Mouse (Mus musculus) CD4-positive naive resting alpha-beta T cell, adult 76 days (primary cell): Measurements from ENCODE around the gene Elovl5. TPM values are rescaled to one million over a fixed set of nuclear protein-coding genes. Genes with fewer than 3 reads are reported as not detected.

Experiments
- total RNA-seq: library from RNA; stranded (reverse); gene quantifications from one replicate; pipeline ENCODE4 v1.2.4, GENCODE M21; 2023

Elovl5 gene
- total RNA-seq = 132 TPM

DNA sequence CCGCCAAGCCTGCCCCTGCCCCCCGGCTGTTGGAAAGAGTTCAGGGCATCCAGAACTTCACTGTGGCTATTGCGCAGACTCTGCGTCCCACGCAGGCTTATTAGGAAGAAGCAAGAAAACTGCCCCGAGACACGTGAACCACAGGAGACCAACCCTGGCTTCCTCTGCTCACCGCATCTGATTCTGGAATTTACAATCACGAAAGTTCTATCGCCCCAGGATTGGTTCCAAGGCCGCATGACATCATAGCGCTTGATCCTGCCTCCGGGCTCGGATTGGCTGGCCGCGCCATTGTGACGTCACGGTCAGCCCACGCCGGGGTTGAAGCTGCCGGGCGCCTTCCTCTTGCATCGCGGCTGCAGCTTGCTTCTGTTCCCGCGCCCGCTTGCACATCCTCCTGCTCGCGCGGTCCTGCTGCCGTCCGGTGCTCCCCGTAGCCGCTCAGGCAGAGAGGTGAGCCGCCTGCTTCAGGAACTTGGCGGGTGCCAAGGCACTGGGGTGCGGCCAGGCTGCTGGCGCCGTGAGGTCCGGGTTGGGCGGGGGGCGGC, at the start of gene Elovl5:
Gene Elovl5, plus strand, starts transcription at position 291 of the 548 bp plus-strand sequence.

Other genes with a start within 250 kb of the Elovl5 start
- gene Gclc, start 162.8 kb upstream of the Elovl5 start, total RNA-seq = 39.7 TPM
- not detected for gene Gcm1, start 134.6 kb downstream of the Elovl5 start, total RNA-seq
- 44.5 TPM for gene Fbxo9, start 191.7 kb downstream of the Elovl5 start, total RNA-seq
- gene Ick, start 191.8 kb downstream of the Elovl5 start, total RNA-seq = 7.7 TPM